Mouse (Mus musculus) heart, embryonic 14.5 days (tissue): Measurements from ENCODE around the gene Hapln1. TPM values are rescaled to one million over a fixed set of nuclear protein-coding genes. Genes with fewer than 3 reads are reported as not detected.

Source experiments
- ATAC-seq: fragments of 200-750 bp; cut with Nextera tagmentation; 2 replicates; pipeline ENCODE4 v1.8.0; 2017; ENCODE audit warnings: low read depth, moderate TSS enrichment; ENCODE audit not compliant: insufficient number of reproducible peaks, insufficient read depth, low FRiP score
- H3K27ac ChIP-seq, 2 experiments: fragments of 200-500 bp in 1 of 2; fragments of 300-500 bp in 1 of 2; sonication (generic) in 1 of 2; replicated peaks in 1 of 2; 2 replicates each; pipeline ENCODE4 v1.5.1; 2012 to 2014; ENCODE audit warnings: low read depth in 2 of 2, low read length in 2 of 2, control low read depth in 1 of 2, mild to moderate bottlenecking in 1 of 2, mixed read lengths in 1 of 2; ENCODE audit not compliant: control insufficient read depth in 1 of 2, insufficient read depth in 1 of 2
- H3K27me3 ChIP-seq: fragments of 300-500 bp; sonication (generic); 2 replicates; pipeline ENCODE4 v1.6.1; 2014; ENCODE audit warnings: mild to moderate bottlenecking, low read length, control low read depth; ENCODE audit not compliant: control insufficient read depth, insufficient read depth
- H3K36me3 ChIP-seq: fragments of 300-500 bp; sonication (generic); 2 replicates; pipeline ENCODE4 v1.6.1; 2014; ENCODE audit warnings: mild to moderate bottlenecking, control low read depth, low read length, mixed read lengths; ENCODE audit not compliant: control insufficient read depth, insufficient read depth
- H3K4me1 ChIP-seq, 2 experiments: fragments of 200-500 bp in 1 of 2; fragments of 300-500 bp in 1 of 2; sonication (generic) in 1 of 2; 2 replicates each; pipeline ENCODE4 v1.6.1; 2012 to 2014; ENCODE audit warnings: low read length in 2 of 2, control low read depth in 1 of 2, mixed read lengths in 1 of 2; ENCODE audit not compliant: control insufficient read depth in 2 of 2, insufficient read depth in 2 of 2
- H3K4me2 ChIP-seq: fragments of 300-500 bp; sonication (generic); 2 replicates; pipeline ENCODE4 v1.6.1; 2014; ENCODE audit warnings: mild to moderate bottlenecking, low read length
- H3K4me3 ChIP-seq, 2 experiments: fragments of 200-500 bp in 1 of 2; fragments of 300-500 bp in 1 of 2; sonication (generic) in 1 of 2; 2 replicates each; pipeline ENCODE4 v1.5.1; 2012 to 2014; ENCODE audit warnings: low read length in 2 of 2, mild to moderate bottlenecking in 2 of 2, control low read depth in 1 of 2, low read depth in 1 of 2, moderate library complexity in 1 of 2; ENCODE audit not compliant: control insufficient read depth in 1 of 2, insufficient read depth in 1 of 2
- H3K9ac ChIP-seq: fragments of 300-500 bp; sonication (generic); 2 replicates; pipeline ENCODE4 v1.6.1; 2014; ENCODE audit warnings: mild to moderate bottlenecking, low read length
- H3K9me3 ChIP-seq: fragments of 300-500 bp; sonication (generic); 2 replicates; pipeline ENCODE4 v1.6.1; 2016; ENCODE audit warnings: low read length, control low read depth; ENCODE audit not compliant: control insufficient read depth
- WGBS: fragments of 180-500 bp; shearing (Covaris S2); extraction: QIAGEN DNeasy Blood & Tissue Kit; methylation state at CpG from one replicate; pipeline ENCODE4 v1.1.7; 2014; 5-methylcytosine and 5-hydroxymethylcytosine counted together
- polyA plus RNA-seq: library from polyadenylated mRNA; unstranded; fragments of >200 nt; fragmentation: Nextera tagmentation; extraction: Ambion mirVana; gene quantifications from 2 replicates; pipeline ENCODE4 v1.2.1, GENCODE M21; 2014

Hapln1 gene
- 6.7 and 8.2 TPM in 2 replicates for polyA plus RNA-seq

DNA sequence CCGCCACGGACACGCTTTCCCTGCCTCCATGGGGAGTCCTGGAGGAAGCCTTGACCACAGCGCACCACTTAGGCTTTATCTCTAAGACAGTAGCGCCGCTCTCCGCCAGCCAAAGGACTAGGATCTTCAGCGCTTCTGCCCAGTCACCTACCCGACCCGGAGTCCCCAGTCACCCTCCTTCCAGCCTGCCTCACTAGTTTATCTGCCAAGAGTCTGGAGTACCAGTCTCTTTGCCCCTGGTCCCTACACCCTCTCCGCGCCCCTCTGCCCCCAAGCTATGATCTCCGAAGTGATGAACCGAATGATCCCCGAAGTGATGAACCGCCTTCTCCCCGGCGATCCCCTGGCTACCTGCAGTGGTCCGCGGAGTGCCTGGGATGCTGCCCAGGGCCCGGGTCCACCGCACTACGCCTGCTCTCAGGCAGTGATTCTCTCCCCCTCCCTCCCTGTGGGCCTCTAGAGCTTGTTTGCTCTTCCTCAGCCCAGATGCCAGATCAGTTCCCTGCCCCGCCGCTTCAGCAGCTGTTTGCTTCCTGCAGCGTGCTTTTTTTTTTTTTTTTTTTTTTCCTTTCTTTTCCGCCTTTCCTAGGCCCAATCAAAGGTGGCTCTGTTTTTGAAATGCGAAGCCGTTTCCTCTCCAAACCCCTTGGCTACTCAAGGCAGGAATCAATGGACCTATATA is at the start of gene Hapln1:
Gene Hapln1 (plus strand): TSS at position 592 of the 682 bp plus-strand sequence.
- peak; percentile 66 for ATAC-seq
- no peaks in the 10 kb centered on the region for H3K27me3 ChIP-seq
- no peaks in the 10 kb centered on the region for H3K9me3 ChIP-seq
- WGBS, result under 1% methylated on average over 29 of the region's 29 CpGs
- peak within 1 kb of the TSS; percentile 72 for H3K9ac ChIP-seq
- peaks cover 7 to 9% of the 10 kb centered on the region in 2 experiments for H3K4me1 ChIP-seq
- peak within 1 kb of the TSS; percentile 32 to 67 for H3K27ac ChIP-seq
- H3K36me3 ChIP-seq, result no peaks in the 10 kb centered on the region
- H3K4me3 ChIP-seq, result peak within 1 kb of the TSS; percentile 43 to 66
- peak within 1 kb of the TSS; percentile 97 for H3K4me2 ChIP-seq

DNA sequence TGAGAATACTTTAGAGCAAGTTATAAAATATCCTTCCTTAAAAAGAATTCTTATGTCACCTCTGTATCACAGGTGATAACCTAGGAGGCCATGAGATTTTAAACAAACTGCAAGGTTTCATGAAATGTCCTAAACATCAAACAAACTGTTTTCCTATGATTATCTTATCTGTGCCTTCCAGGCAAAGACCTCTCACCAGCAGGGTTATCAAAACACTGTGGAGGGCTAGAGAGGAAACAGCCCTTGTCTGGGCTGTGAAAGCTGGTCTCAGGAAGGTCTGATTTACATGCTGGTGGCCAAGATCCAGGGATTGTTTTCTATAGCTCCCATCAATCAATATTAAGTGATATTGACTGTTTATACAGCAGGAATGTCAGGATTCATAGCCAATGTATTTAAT is 46.4 kb upstream of the Hapln1 start:
- H3K4me1 ChIP-seq, result peaks cover 0 to 8% of the 10 kb centered on the region in 2 experiments; a peak in 2 of 4 replicates
- H3K27ac ChIP-seq, result no peak overlapping the region
- H3K36me3 ChIP-seq, result no peaks in the 10 kb centered on the region
- ATAC-seq, result no peak
- no peaks in the 10 kb centered on the region for H3K9me3 ChIP-seq
- no peaks in the 10 kb centered on the region for H3K27me3 ChIP-seq
- no peak overlapping the region for H3K4me2 ChIP-seq
- no peak overlapping the region for H3K9ac ChIP-seq
- H3K4me3 ChIP-seq, result no peak overlapping the region

DNA sequence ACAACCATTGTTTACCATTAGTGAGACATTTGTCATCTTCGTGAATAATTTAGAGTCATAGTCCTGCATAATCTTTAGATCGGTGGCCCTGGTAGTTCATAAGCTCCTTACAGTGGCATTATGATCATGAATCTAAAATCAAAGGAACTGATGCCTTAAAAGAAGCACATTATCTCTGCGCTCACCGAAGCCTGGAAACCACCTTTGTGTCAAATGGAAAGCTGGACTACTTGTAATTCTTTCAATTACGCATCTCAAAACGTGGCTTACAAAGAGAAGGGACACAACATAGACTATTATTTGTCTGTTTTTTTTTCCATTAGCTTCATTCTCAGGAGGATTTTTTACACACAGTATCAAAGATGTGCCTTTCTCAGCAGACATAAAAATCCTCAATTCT is 45.9 kb upstream of the Hapln1 start:
- no peaks in the 10 kb centered on the region for H3K9me3 ChIP-seq
- WGBS, result 58% methylated on average over 6 of the region's 6 CpGs
- H3K9ac ChIP-seq, result no peak overlapping the region
- H3K4me1 ChIP-seq, result peaks cover 0 to 8% of the 10 kb centered on the region in 2 experiments; a peak in 2 of 4 replicates
- no peaks in the 10 kb centered on the region for H3K27me3 ChIP-seq
- H3K4me3 ChIP-seq, result no peak overlapping the region
- H3K4me2 ChIP-seq, result no peak overlapping the region
- no peak for ATAC-seq
- no peaks in the 10 kb centered on the region for H3K36me3 ChIP-seq
- H3K27ac ChIP-seq, result no peak overlapping the region

- Histone ChIP-seq H3K4me1 (peaks cover 0 to 8% of the 10 kb centered on the region in 2 experiments; a peak in 2 of 4 replicates), H3K27ac (no peak overlapping the region), H3K27me3 (no peaks in the 10 kb centered on the region), H3K4me3 (no peak overlapping the region), H3K9ac (no peak overlapping the region), H3K36me3 (no peaks in the 10 kb centered on the region), H3K4me2 (no peak overlapping the region), H3K9me3 (no peaks in the 10 kb centered on the region)
- WGBS, result 34% methylated on average over 2 of the region's 2 CpGs
- peak; percentile 47; the same call in 1 of the 2 replicates for ATAC-seq
Observed at GRCm38 (mm10) chr13:89496569-89496968, 43.0 kb upstream of the Hapln1 start.

- no peaks in the 10 kb centered on the region for H3K9me3 ChIP-seq
- peaks cover 0 to 3% of the 10 kb centered on the region in 2 experiments; a peak in 1 of 4 replicates for H3K4me1 ChIP-seq
- H3K27ac ChIP-seq, result no peak overlapping the region
- 72% methylated on average over 1 of the region's 1 CpGs for WGBS
- H3K9ac ChIP-seq, result no peak overlapping the region
- ATAC-seq, result no peak
- no peak overlapping the region for H3K4me2 ChIP-seq
- H3K36me3 ChIP-seq, result no peaks in the 10 kb centered on the region
- H3K27me3 ChIP-seq, result no peaks in the 10 kb centered on the region
- no peak overlapping the region for H3K4me3 ChIP-seq
Observed at GRCm38 (mm10) chr13:89499419-89499818, 40.2 kb upstream of the Hapln1 start.

DNA sequence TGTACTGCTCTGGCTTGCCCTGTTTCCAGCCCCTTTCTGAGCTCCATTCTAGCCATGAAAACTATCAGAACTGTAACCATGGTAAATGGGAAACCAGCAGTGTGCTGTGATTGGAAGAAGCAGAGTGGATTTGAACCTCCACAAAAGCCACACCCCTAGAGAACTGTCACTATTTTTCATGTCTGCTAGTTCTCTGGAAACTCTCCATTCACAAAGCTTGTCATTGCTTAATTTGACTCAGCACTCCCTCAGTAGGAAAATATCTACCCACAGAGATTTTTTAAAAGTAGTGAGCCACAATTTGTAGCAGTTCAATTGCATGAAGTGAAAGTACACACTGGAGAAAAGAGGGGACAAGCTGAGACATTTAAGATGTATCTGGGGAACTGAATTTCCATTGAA is 18.1 kb upstream of the Hapln1 start:
- no peak for ATAC-seq
- H3K9ac ChIP-seq, result no peak overlapping the region
- no peak overlapping the region for H3K4me2 ChIP-seq
- no peak overlapping the region for H3K4me3 ChIP-seq
- no peaks in the 10 kb centered on the region for H3K4me1 ChIP-seq
- no peaks in the 10 kb centered on the region for H3K27me3 ChIP-seq
- no peaks in the 10 kb centered on the region for H3K36me3 ChIP-seq
- H3K9me3 ChIP-seq, result no peaks in the 10 kb centered on the region
- H3K27ac ChIP-seq, result no peak overlapping the region

DNA sequence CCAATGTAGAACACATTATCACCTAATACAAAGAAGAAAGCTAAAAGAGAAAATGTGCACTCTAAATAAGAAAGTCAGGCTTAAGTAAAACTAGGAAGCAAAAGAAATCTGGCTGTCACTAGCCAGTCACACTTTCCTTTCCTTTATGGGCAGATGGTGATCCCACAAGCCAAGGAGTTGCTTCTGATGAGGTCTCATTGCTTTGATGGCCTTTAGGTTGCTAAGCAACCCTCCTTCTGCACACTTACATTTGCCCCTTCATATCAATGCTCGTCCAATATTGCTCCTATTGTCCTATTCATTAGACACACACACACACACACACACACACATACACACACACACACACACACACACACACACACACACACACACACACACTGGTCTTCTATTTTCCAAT is 10.9 kb upstream of the Hapln1 start:
- H3K4me3 ChIP-seq, result no peak overlapping the region
- no peaks in the 10 kb centered on the region for H3K9me3 ChIP-seq
- H3K36me3 ChIP-seq, result no peaks in the 10 kb centered on the region
- H3K27me3 ChIP-seq, result no peaks in the 10 kb centered on the region
- H3K27ac ChIP-seq, result no peak overlapping the region
- H3K4me2 ChIP-seq, result no peak overlapping the region
- ATAC-seq, result no peak
- no peak overlapping the region for H3K9ac ChIP-seq
- WGBS, result 28% methylated on average over 1 of the region's 1 CpGs
- no peaks in the 10 kb centered on the region for H3K4me1 ChIP-seq

DNA sequence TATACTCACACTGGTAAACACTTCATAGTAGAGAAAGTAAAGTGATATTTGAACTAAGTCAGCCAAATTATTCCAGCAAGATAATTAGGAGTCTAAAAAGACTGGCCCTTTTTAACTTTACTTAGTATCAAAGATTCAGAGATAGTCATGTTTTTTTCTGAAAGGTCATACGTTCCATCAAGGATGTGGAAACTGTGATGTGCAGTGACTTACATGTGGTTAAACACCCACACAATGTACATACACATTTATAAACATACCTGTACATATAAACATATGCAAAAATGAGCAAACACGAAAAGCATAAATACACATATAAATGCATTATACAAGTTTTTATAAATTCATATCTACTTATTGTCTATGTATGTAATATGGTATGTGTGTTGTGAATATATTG is 9.2 kb upstream of the Hapln1 start:
- Histone ChIP-seq H3K9me3 (no peaks in the 10 kb centered on the region), H3K4me1 (no peaks in the 10 kb centered on the region), H3K9ac (no peak overlapping the region), H3K36me3 (no peaks in the 10 kb centered on the region), H3K4me3 (no peak overlapping the region), H3K27me3 (no peaks in the 10 kb centered on the region), H3K4me2 (no peak overlapping the region), H3K27ac (no peak overlapping the region)
- WGBS, result 82% methylated on average over 2 of the region's 2 CpGs
- no peak for ATAC-seq
